Mouse (Mus musculus) erythroblast, embryonic 14.5 days (primary cell): ENCODE data around the gene Rbm28. TPM values are rescaled to one million over a fixed set of nuclear protein-coding genes. Genes with fewer than 3 reads are reported as not detected.

ENCODE experiments used
- H3K27me3 ChIP-seq: 2 replicates; pipeline ENCODE4 v1.6.1; 2012; ENCODE audit warnings: inconsistent platforms; ENCODE audit not compliant: control insufficient read depth
- H3K36me3 ChIP-seq: 2 replicates; pipeline ENCODE4 v1.6.1; 2012; ENCODE audit warnings: mild to moderate bottlenecking, inconsistent platforms; ENCODE audit not compliant: control insufficient read depth
- H3K4me1 ChIP-seq: 2 replicates; pipeline ENCODE4 v1.6.1; 2012; ENCODE audit warnings: inconsistent platforms; ENCODE audit not compliant: control insufficient read depth
- H3K4me3 ChIP-seq: replicated peaks from 2 replicates; pipeline ENCODE3; 2012; ENCODE audit warnings: moderate library complexity, mild to moderate bottlenecking, inconsistent platforms
- H3K9me3 ChIP-seq: 2 replicates; pipeline ENCODE4 v1.6.1; 2012; ENCODE audit warnings: low read length, inconsistent platforms, mixed read lengths; ENCODE audit not compliant: control insufficient read depth
- GATA1 ChIP-seq: IDR thresholded peaks from 2 replicates; pipeline ENCODE4 v1.6.1; 2012; ENCODE audit warnings: low read length, inconsistent platforms, mixed read lengths
- TAL1 ChIP-seq: IDR thresholded peaks from 3 replicates; pipeline ENCODE4 v1.6.1; 2012; ENCODE audit warnings: low read length, inconsistent platforms, mixed read lengths
- polyA plus RNA-seq: library from polyadenylated mRNA; stranded (reverse); fragments of >175 nt; gene quantifications from 2 replicates; pipeline ENCODE4 v1.2.3, GENCODE M21; 2012

Gene Rbm28
- polyA plus RNA-seq, 1 experiment, result 0.55 TPM

DNA sequence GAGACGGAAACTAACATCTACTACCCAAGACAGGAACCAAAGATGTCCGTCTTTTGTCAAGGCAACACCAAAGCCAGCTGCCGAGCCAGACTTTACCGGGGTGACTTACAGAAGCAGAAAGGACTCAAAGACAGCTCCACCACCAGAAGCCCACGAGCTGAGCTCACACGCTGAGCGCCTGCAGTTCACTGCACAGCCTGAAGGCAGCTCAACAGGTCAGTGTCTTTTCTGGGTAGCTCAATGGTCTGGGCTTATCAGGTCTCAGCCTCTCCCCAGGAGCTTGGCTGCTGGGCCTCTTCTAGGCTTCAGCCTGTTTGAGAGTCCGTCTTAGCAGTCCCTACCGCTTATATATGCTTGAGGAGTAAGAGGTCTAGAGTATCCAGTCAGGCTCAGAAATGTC, 31.7 kb downstream of the Rbm28 start:
- TF ChIP-seq GATA1 (no peak), TAL1 (no peak)
- Histone ChIP-seq H3K36me3 (peaks cover 68% of the 10 kb centered on the region), H3K27me3 (no peaks in the 10 kb centered on the region), H3K4me1 (no peaks in the 10 kb centered on the region), H3K4me3 (no peak overlapping the region), H3K9me3 (no peaks in the 10 kb centered on the region)

DNA sequence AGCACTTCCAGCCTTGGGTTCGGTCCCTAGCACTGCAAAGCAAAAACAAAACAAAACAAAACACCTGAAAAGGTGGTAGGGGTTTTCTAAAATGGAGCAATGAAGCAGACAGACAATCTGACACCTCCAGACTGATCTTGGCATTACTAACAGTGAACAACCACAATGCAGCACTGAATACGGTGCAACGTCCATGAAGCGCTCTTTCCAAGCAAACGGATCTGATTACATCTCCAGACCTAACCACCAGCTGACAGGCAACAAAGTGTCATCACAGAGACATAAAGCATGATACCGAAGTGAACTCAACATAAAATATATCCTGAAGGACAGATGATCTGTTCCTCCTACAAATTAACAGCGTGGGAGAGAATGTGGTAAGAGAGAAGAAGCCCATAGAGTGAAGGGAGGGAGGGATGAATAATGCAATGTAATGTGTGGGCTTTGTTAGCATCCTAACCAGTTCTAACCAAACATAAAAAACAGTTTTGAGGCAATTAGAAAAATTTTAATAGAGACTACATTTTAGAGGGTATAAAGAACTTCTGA, 37.9 kb downstream of the Rbm28 start:
- peaks cover 53% of the 10 kb centered on the region for H3K36me3 ChIP-seq
- no peaks in the 10 kb centered on the region for H3K9me3 ChIP-seq
- TF ChIP-seq TAL1 (no peak), GATA1 (no peak)
- no peaks in the 10 kb centered on the region for H3K4me1 ChIP-seq
- H3K27me3 ChIP-seq, result no peaks in the 10 kb centered on the region
- no peak overlapping the region for H3K4me3 ChIP-seq

DNA sequence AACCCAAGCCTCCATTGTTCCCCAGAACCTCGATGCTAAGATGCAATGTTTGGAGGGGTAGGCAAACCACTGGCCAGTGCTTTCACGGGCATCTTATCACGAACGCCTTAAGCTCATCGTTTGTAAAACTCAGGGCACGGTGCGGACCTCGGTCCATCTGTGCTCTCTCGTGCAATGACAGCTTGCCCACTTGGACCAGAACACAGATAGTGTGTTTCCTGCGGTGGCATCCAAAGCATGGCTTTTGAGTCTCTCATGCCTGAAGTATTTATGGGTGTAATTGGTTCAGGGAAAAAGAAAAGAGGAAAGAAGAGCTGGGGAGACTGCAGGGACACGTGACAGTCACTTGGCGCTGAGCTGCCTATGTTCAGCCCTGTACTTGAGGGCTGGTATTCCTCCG, 44.8 kb downstream of the Rbm28 start:
- no peaks in the 10 kb centered on the region for H3K4me1 ChIP-seq
- H3K27me3 ChIP-seq, result no peaks in the 10 kb centered on the region
- H3K36me3 ChIP-seq, result peaks cover 6% of the 10 kb centered on the region
- no peak for TF ChIP-seq GATA1
- no peak for TF ChIP-seq TAL1
- no peak overlapping the region for H3K4me3 ChIP-seq
- H3K9me3 ChIP-seq, result no peaks in the 10 kb centered on the region

DNA sequence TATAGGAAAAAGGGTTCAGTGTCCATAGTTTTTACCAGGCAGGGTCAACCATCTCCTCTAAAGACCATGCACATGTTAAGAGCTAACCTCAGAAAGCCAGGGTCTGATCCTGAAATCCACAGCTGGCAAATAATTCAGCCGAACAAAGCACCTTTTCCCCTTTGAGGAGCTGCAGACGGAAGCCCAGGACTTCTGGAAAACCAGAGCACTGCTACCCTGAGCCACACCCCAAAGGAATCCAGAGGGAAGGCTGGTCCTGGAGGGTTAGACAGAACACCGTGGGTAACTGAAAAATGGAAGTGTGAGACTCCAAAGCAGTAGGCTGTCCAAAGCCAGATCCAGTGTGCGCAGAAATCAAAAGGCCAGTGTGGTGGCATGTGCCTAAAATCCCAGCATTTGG, 45.8 kb downstream of the Rbm28 start:
- no peaks in the 10 kb centered on the region for H3K27me3 ChIP-seq
- H3K36me3 ChIP-seq, result no peaks in the 10 kb centered on the region
- H3K4me1 ChIP-seq, result no peaks in the 10 kb centered on the region
- no peak overlapping the region for H3K4me3 ChIP-seq
- TF ChIP-seq GATA1 (no peak), TAL1 (no peak)
- no peaks in the 10 kb centered on the region for H3K9me3 ChIP-seq

DNA sequence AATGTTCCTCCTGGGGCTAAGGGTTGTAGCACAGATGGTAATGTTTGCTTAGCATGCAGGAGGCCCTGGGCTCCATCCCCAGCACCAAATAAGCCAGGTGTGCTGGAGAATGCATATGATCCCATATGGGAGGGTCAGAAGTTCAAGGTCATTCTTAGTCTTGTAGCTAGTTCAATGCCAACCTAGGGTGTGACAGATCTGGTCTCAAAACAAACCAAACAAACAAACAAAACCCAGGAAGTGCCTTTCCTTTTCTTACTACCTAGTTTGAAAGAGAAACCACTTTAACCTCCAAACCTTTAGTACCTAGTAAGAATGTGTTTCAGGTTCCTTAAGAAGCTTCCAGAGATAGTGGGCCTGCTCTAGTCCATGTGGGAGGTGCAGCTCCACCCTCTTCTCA, 46.6 kb downstream of the Rbm28 start:
- Histone ChIP-seq H3K9me3 (no peaks in the 10 kb centered on the region), H3K36me3 (no peaks in the 10 kb centered on the region), H3K4me3 (no peak overlapping the region), H3K27me3 (no peaks in the 10 kb centered on the region), H3K4me1 (no peaks in the 10 kb centered on the region)
- TF ChIP-seq GATA1 (no peak), TAL1 (no peak)

DNA sequence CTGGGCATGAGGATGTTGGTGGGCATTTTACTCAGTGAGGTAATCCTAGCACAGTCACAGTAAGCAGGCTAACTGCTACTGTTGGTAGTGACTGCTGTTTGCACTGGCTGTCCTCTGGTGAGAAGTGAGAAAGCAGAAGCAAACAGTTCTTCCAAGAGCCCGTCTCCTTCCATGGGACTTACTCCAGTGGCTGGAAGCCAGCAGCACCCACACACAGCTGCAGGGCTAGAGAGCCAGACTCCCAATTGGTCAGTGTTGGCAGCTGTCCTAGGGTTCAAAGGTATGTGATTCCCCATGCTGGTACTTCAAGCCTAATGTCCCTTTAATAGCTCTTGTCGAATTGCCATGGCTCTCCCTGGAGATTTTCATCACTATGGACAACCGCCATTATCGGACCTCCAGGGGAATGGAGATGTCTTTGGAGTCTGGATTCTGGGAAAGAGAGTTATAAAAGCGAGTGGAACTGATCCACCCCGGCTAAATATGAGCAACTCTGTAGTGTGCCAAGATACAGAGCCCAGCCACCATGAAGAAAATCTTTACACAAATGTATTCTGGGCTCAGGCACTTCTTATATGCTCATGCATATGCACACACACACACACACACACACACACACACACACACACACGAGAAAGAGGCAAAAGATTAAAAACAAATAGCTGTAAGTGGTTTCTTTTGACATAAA, 47.2 kb downstream of the Rbm28 start:
- H3K4me3 ChIP-seq, result no peak overlapping the region
- no peaks in the 10 kb centered on the region for H3K4me1 ChIP-seq
- TF ChIP-seq GATA1 (no peak), TAL1 (no peak)
- H3K36me3 ChIP-seq, result no peaks in the 10 kb centered on the region
- no peaks in the 10 kb centered on the region for H3K9me3 ChIP-seq
- H3K27me3 ChIP-seq, result no peaks in the 10 kb centered on the region

DNA sequence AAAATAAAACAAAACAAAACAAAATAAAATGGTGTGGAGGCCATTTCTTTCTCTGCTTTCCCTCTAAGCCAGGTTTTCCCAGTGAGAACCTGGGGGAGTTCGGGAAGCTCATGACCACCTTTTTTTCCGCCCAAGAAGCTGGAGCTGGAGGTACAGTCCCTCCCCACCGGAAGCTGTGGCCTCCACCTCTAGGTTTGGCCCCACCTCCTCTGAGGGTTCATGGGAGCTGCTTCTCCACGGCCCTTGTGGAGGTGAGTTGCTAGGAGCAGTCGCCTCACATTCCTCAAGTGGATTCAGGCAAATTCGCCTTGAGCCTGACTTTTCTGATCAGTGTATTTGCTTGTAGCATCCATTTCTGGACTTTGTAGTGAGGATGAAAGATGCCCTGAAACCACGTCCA, 49.0 kb downstream of the Rbm28 start:
- peaks cover 7% of the 10 kb centered on the region for H3K9me3 ChIP-seq
- no peaks in the 10 kb centered on the region for H3K27me3 ChIP-seq
- H3K4me1 ChIP-seq, result no peaks in the 10 kb centered on the region
- TF ChIP-seq GATA1 (no peak), TAL1 (no peak)
- H3K36me3 ChIP-seq, result no peaks in the 10 kb centered on the region
- H3K4me3 ChIP-seq, result no peak overlapping the region

DNA sequence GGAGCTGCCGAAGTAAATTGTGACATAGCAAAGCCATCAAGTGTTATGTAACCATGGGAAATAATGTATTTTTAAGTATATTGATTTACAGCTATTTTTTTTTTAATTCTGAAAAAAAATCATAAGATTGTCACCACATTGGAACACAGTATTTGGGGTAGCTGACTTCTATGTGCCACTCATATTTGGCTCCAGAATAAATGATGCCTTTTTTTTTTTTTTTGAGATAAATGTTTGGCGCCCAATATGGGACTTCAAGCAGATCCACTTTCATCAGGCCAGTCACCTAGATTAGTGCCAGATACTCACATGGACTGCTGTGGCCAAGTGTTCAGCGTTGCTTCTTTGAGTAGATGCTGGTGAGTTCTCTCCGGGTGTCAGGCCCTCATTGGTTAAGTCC, 53.3 kb downstream of the Rbm28 start:
- peaks cover 7% of the 10 kb centered on the region for H3K9me3 ChIP-seq
- no peak for TF ChIP-seq GATA1
- no peaks in the 10 kb centered on the region for H3K27me3 ChIP-seq
- H3K4me1 ChIP-seq, result no peaks in the 10 kb centered on the region
- H3K36me3 ChIP-seq, result no peaks in the 10 kb centered on the region
- no peak overlapping the region for H3K4me3 ChIP-seq

DNA sequence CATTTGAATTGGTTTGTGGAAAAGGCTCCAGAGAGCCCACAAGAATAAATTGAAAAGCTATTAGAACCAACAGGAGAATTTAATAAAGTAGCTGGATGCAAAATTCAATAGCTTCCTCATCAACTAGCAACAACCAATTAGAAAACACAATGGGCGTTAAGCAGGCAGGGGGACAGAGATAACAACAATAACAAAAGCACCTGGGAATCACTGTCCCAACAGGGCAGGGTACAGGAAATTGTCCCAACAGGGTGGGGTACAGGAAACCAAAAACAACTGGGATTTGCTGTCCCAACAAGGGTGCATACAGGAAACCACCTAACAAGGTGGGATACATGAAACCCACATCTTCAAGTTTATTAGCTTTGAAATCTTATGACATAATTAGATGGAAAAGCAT, 56.4 kb downstream of the Rbm28 start:
- no peaks in the 10 kb centered on the region for H3K36me3 ChIP-seq
- no peaks in the 10 kb centered on the region for H3K4me1 ChIP-seq
- no peak for TF ChIP-seq TAL1
- no peak for TF ChIP-seq GATA1
- H3K27me3 ChIP-seq, result no peaks in the 10 kb centered on the region
- H3K9me3 ChIP-seq, result peaks cover 7% of the 10 kb centered on the region
- no peak overlapping the region for H3K4me3 ChIP-seq
